Mouse (Mus musculus) lung, embryonic 16.5 days (tissue): ENCODE results near the gene Echs1. TPM values are rescaled to one million over a fixed set of nuclear protein-coding genes. Genes with fewer than 3 reads are reported as not detected.

Experiments
- ATAC-seq: fragments of 200-750 bp; cut with Nextera tagmentation; 2 replicates; pipeline ENCODE4 v1.8.0; 2017; ENCODE audit warnings: low read depth, mild to moderate bottlenecking, moderate library complexity
- H3K27ac ChIP-seq: fragments of 300-500 bp; sonication (generic); 2 replicates; pipeline ENCODE4 v1.5.1; 2014; ENCODE audit warnings: mild to moderate bottlenecking, control low read depth, low read length
- H3K27me3 ChIP-seq: fragments of 300-500 bp; sonication (generic); 2 replicates; pipeline ENCODE4 v1.6.1; 2014; ENCODE audit warnings: low read depth, low read length, mixed read lengths; ENCODE audit not compliant: control insufficient read depth, insufficient read depth
- H3K36me3 ChIP-seq: fragments of 300-500 bp; sonication (generic); 2 replicates; pipeline ENCODE4 v1.6.1; 2014; ENCODE audit warnings: low read length; ENCODE audit not compliant: control insufficient read depth, insufficient read depth
- H3K4me1 ChIP-seq: fragments of 300-500 bp; sonication (generic); replicated peaks from 2 replicates; pipeline ENCODE4 v1.6.1; 2014; ENCODE audit warnings: low read length, mixed read lengths; ENCODE audit not compliant: control insufficient read depth, insufficient read depth
- H3K4me2 ChIP-seq: fragments of 300-500 bp; sonication (generic); 2 replicates; pipeline ENCODE4 v1.6.1; 2014; ENCODE audit warnings: low read depth, low read length, control low read depth
- H3K4me3 ChIP-seq: fragments of 300-500 bp; sonication (generic); 2 replicates; pipeline ENCODE4 v1.5.1; 2014; ENCODE audit warnings: mild to moderate bottlenecking, low read length, control low read depth
- H3K9ac ChIP-seq: fragments of 300-500 bp; sonication (generic); 2 replicates; pipeline ENCODE4 v1.6.1; 2014; ENCODE audit warnings: low read length, control low read depth
- H3K9me3 ChIP-seq: fragments of 300-500 bp; sonication (generic); 2 replicates; pipeline ENCODE4 v1.6.1; 2016; ENCODE audit warnings: low read length; ENCODE audit not compliant: control insufficient read depth
- WGBS: fragments of 180-500 bp; shearing (Covaris S2); extraction: QIAGEN DNeasy Blood & Tissue Kit; methylation state at CpG from one replicate; pipeline ENCODE4 v1.1.7; 2014; 5-methylcytosine and 5-hydroxymethylcytosine counted together
- polyA plus RNA-seq: library from polyadenylated mRNA; unstranded; fragments of >200 nt; fragmentation: Nextera tagmentation; extraction: Ambion mirVana; gene quantifications from 2 replicates; pipeline ENCODE4 v1.2.1, GENCODE M21; 2015

Echs1 gene
- polyA plus RNA-seq, 1 experiment from 2014 or later = 141 TPM

- no peak for ATAC-seq
Observed at GRCm38 (mm10) chr7:140077698-140078097, 38.6 kb downstream of the Echs1 start.

GRCm38 (mm10) chr7:140070042-140070711, 46.1 kb downstream of the Echs1 start:
- peaks cover 6% of the 10 kb centered on the region for H3K27me3 ChIP-seq
- 20% methylated on average over 35 of the region's 39 CpGs for WGBS

More at GRCm38 (mm10) chr7:140077698-140078097, 38.6 kb downstream of the Echs1 start:
- peaks cover 37% of the 10 kb centered on the region for H3K27me3 ChIP-seq
- WGBS = 65% methylated on average over 6 of the region's 6 CpGs
- no peaks in the 10 kb centered on the region; the same call in 1 of the 2 replicates for H3K4me1 ChIP-seq
- no peak overlapping the region for H3K4me2 ChIP-seq
- no peak overlapping the region for H3K27ac ChIP-seq
- H3K9me3 ChIP-seq = no peaks in the 10 kb centered on the region
- no peak overlapping the region for H3K9ac ChIP-seq
- H3K4me3 ChIP-seq = no peak overlapping the region
- H3K36me3 ChIP-seq = no peaks in the 10 kb centered on the region

GRCm38 (mm10) chr7:140067397-140067796, 48.9 kb downstream of the Echs1 start:
- H3K27me3 ChIP-seq = peaks cover 19% of the 10 kb centered on the region
- no peak overlapping the region for H3K27ac ChIP-seq
- 57% methylated on average over 6 of the region's 6 CpGs for WGBS
- H3K9ac ChIP-seq = no peak overlapping the region
- H3K4me2 ChIP-seq = no peak overlapping the region
- no peak for ATAC-seq
- no peaks in the 10 kb centered on the region for H3K4me1 ChIP-seq
- H3K4me3 ChIP-seq = no peak overlapping the region
- no peaks in the 10 kb centered on the region for H3K9me3 ChIP-seq
- H3K36me3 ChIP-seq = no peaks in the 10 kb centered on the region

More at GRCm38 (mm10) chr7:140070042-140070711, 46.1 kb downstream of the Echs1 start:
- Histone ChIP-seq H3K4me3 (peak overlapping the region; percentile 38), H3K9me3 (no peaks in the 10 kb centered on the region), H3K4me2 (peak overlapping the region; percentile 58), H3K27ac (no peak overlapping the region), H3K9ac (peak overlapping the region; percentile 54; the same call in 1 of the 2 replicates), H3K36me3 (no peaks in the 10 kb centered on the region), H3K4me1 (no peaks in the 10 kb centered on the region)
- ATAC-seq = peak; percentile 59

GRCm38 (mm10) chr7:140063092-140063491, 53.2 kb downstream of the Echs1 start:
- no peak overlapping the region for H3K4me2 ChIP-seq
- WGBS = 16% methylated on average over 7 of the region's 7 CpGs
- H3K27ac ChIP-seq = no peak overlapping the region
- peaks cover 9% of the 10 kb centered on the region for H3K4me1 ChIP-seq
- no peak for ATAC-seq
- no peak overlapping the region for H3K4me3 ChIP-seq
- H3K27me3 ChIP-seq = peaks cover 56% of the 10 kb centered on the region
- no peak overlapping the region for H3K9ac ChIP-seq
- H3K36me3 ChIP-seq = no peaks in the 10 kb centered on the region
- no peaks in the 10 kb centered on the region for H3K9me3 ChIP-seq

- H3K4me2 ChIP-seq = no peak overlapping the region
- no peak overlapping the region for H3K9ac ChIP-seq
- H3K4me1 ChIP-seq = peaks cover 11% of the 10 kb centered on the region
- peaks cover 64% of the 10 kb centered on the region for H3K27me3 ChIP-seq
- H3K9me3 ChIP-seq = no peaks in the 10 kb centered on the region
- H3K36me3 ChIP-seq = no peaks in the 10 kb centered on the region
- H3K27ac ChIP-seq = no peak overlapping the region
- H3K4me3 ChIP-seq = no peak overlapping the region
- ATAC-seq = no peak
- WGBS = 17% methylated on average over 11 of the region's 11 CpGs
Observed at GRCm38 (mm10) chr7:140062307-140062706, 54.0 kb downstream of the Echs1 start.

GRCm38 (mm10) chr7:140061832-140062130, 54.5 kb downstream of the Echs1 start:
- 3% methylated on average over 6 of the region's 6 CpGs for WGBS
- Histone ChIP-seq H3K36me3 (no peaks in the 10 kb centered on the region), H3K27me3 (peaks cover 69% of the 10 kb centered on the region), H3K4me1 (peaks cover 11% of the 10 kb centered on the region), H3K9ac (no peak overlapping the region), H3K4me3 (no peak overlapping the region), H3K27ac (no peak overlapping the region), H3K9me3 (no peaks in the 10 kb centered on the region), H3K4me2 (peak overlapping the region; percentile 59)
- no peak for ATAC-seq

- no peaks in the 10 kb centered on the region for H3K36me3 ChIP-seq
Observed at GRCm38 (mm10) chr7:140060936-140061831, 55.1 kb downstream of the Echs1 start.

GRCm38 (mm10) chr7:140059601-140060000, 56.7 kb downstream of the Echs1 start:
- Histone ChIP-seq H3K27ac (no peak overlapping the region), H3K36me3 (no peaks in the 10 kb centered on the region), H3K27me3 (peaks cover 84% of the 10 kb centered on the region), H3K9me3 (no peaks in the 10 kb centered on the region), H3K9ac (no peak overlapping the region), H3K4me1 (peaks cover 11% of the 10 kb centered on the region), H3K4me2 (no peak overlapping the region), H3K4me3 (no peak overlapping the region)
- WGBS = 40% methylated on average over 4 of the region's 4 CpGs
- ATAC-seq = no peak

More at GRCm38 (mm10) chr7:140060936-140061831, 55.1 kb downstream of the Echs1 start:
- H3K27me3 ChIP-seq = peaks cover 75% of the 10 kb centered on the region
- H3K4me2 ChIP-seq = peak overlapping the region; percentile 59
- peak; percentile 51 for ATAC-seq
- H3K9ac ChIP-seq = no peak overlapping the region
- peaks cover 11% of the 10 kb centered on the region for H3K4me1 ChIP-seq
- H3K4me3 ChIP-seq = peak overlapping the region; percentile 39
- 2% methylated on average over 47 of the region's 47 CpGs for WGBS
- no peak overlapping the region for H3K27ac ChIP-seq
- no peaks in the 10 kb centered on the region for H3K9me3 ChIP-seq

- H3K4me2 ChIP-seq = peak overlapping the region; percentile 76
- peak overlapping the region; percentile 49 for H3K4me3 ChIP-seq
- ATAC-seq = no peak
- H3K9ac ChIP-seq = no peak overlapping the region; the same call in 1 of the 2 replicates
- H3K4me1 ChIP-seq = peaks cover 11% of the 10 kb centered on the region
- H3K9me3 ChIP-seq = no peaks in the 10 kb centered on the region
- 24% methylated on average over 7 of the region's 7 CpGs for WGBS
- peaks cover 80% of the 10 kb centered on the region for H3K27me3 ChIP-seq
- H3K27ac ChIP-seq = no peak overlapping the region
- no peaks in the 10 kb centered on the region for H3K36me3 ChIP-seq
Observed at GRCm38 (mm10) chr7:140058528-140058927, 57.7 kb downstream of the Echs1 start.
